Mouse (Mus musculus): ENCODE data around the gene Ubr2. TPM values are rescaled to one million over a fixed set of nuclear protein-coding genes. Genes with fewer than 3 reads are reported as not detected.

Ubr2 gene
- 10 to 100 TPM; 30.9 to 42.1 TPM for total RNA-seq (2021)
- long read RNA-seq, experiment 1, full-length matches to known transcripts = 4 of 10 reads
- long read RNA-seq, experiment 1, partial matches to known transcripts = 2 of 10 reads
- long read RNA-seq, experiment 1, other reads (novel, unspliced or antisense) = 4 of 10 reads
- long read RNA-seq, experiment 2, full-length matches to known transcripts = 5 of 9 reads
- long read RNA-seq, experiment 2, partial matches to known transcripts = 1 of 9 reads
- long read RNA-seq, experiment 2, other reads (novel, unspliced or antisense) = 3 of 9 reads

GRCm38 (mm10) chr17:47009898-47010721, at the start of gene Ubr2:
Ubr2 (minus strand) TSS chr17:47010556.
- intact Hi-C loops (cut with DNase I; ENCODE audit: low total_unique reads) = no loop called here
- DNase-seq = peak; percentile 94

GRCm38 (mm10) chr17:47059836-47060360, 49.5 kb upstream of the Ubr2 start:
- intact Hi-C loops (cut with DNase I; ENCODE audit: low total_unique reads) = no loop called here
- peak; percentile 20 for DNase-seq

- DNase-seq = no peak
- intact Hi-C loops (cut with DNase I; ENCODE audit: low total_unique reads) = no loop called here
Measured at GRCm38 (mm10) chr17:47057966-47058365, 47.6 kb upstream of the Ubr2 start.

GRCm38 (mm10) chr17:47056476-47056875, 46.1 kb upstream of the Ubr2 start:
- intact Hi-C loops (cut with DNase I; ENCODE audit: low total_unique reads) = no loop called here
- no peak for DNase-seq

GRCm38 (mm10) chr17:47055121-47055520, 44.8 kb upstream of the Ubr2 start:
- intact Hi-C loops (cut with DNase I; ENCODE audit: low total_unique reads) = no loop called here

GRCm38 (mm10) chr17:47054613-47055012, 44.3 kb upstream of the Ubr2 start:
- intact Hi-C loops (cut with DNase I; ENCODE audit: low total_unique reads) = no loop called here
- DNase-seq = no peak

More at GRCm38 (mm10) chr17:47055121-47055520, 44.8 kb upstream of the Ubr2 start:
- no peak for DNase-seq

GRCm38 (mm10) chr17:47050678-47051077, 40.3 kb upstream of the Ubr2 start:
- DNase-seq = no peak
- intact Hi-C loops (cut with DNase I; ENCODE audit: low total_unique reads) = no loop called here

- DNase-seq = no peak
- intact Hi-C loops (cut with DNase I; ENCODE audit: low total_unique reads) = loop anchor here (10.0 kb wide), 1 partner anchor 292 kb away; no protein-coding TSS in a partner anchor
Measured at GRCm38 (mm10) chr17:47042866-47043265, 32.5 kb upstream of the Ubr2 start.

GRCm38 (mm10) chr17:47038844-47039803, 28.8 kb upstream of the Ubr2 start:
- intact Hi-C loops (cut with DNase I; ENCODE audit: low total_unique reads) = no loop called here
- DNase-seq = peak; percentile 79

GRCm38 (mm10) chr17:47034536-47034935, 24.2 kb upstream of the Ubr2 start:
- DNase-seq = no peak
- intact Hi-C loops (cut with DNase I; ENCODE audit: low total_unique reads) = no loop called here

- DNase-seq = peak; percentile 63
- intact Hi-C loops (cut with DNase I; ENCODE audit: low total_unique reads) = loop anchor here (2.0 kb wide), 1 partner anchor 55 kb away; no protein-coding TSS in a partner anchor
Measured at GRCm38 (mm10) chr17:47033643-47034042, 23.3 kb upstream of the Ubr2 start.

GRCm38 (mm10) chr17:47024805-47025204, 14.4 kb upstream of the Ubr2 start:
- no peak for DNase-seq
- intact Hi-C loops (cut with DNase I; ENCODE audit: low total_unique reads) = no loop called here

GRCm38 (mm10) chr17:47023369-47023768, 13.0 kb upstream of the Ubr2 start:
- intact Hi-C loops (cut with DNase I; ENCODE audit: low total_unique reads) = no loop called here

GRCm38 (mm10) chr17:47012896-47013295, 2.5 kb upstream of the Ubr2 start:
- intact Hi-C loops (cut with DNase I; ENCODE audit: low total_unique reads) = no loop called here
- no peak for DNase-seq

More at GRCm38 (mm10) chr17:47023369-47023768, 13.0 kb upstream of the Ubr2 start:
- DNase-seq = no peak

GRCm38 (mm10) chr17:47011661-47012043, 1.3 kb upstream of the Ubr2 start:
- intact Hi-C loops (cut with DNase I; ENCODE audit: low total_unique reads) = no loop called here
- DNase-seq = no peak

GRCm38 (mm10) chr17:47010722-47011660, 635 bp upstream of the Ubr2 start:
- peak; percentile 72 for DNase-seq
- intact Hi-C loops (cut with DNase I; ENCODE audit: low total_unique reads) = no loop called here

GRCm38 (mm10) chr17:47009546-47009897, 834 bp downstream of the Ubr2 start:
- no peak for DNase-seq
- intact Hi-C loops (cut with DNase I; ENCODE audit: low total_unique reads) = no loop called here

- intact Hi-C loops (cut with DNase I; ENCODE audit: low total_unique reads) = no loop called here
- DNase-seq = no peak
Measured at GRCm38 (mm10) chr17:47009016-47009415, 1.3 kb downstream of the Ubr2 start.

Data from gastrocnemius, postnatal 14 days (tissue).